Mouse (Mus musculus) left cerebral cortex, adult 18-20 months (tissue): ENCODE data around the gene Tns1. TPM values are rescaled to one million over a fixed set of nuclear protein-coding genes. Genes with fewer than 3 reads are reported as not detected.

Experiments
- DNase-seq, 2 experiments: peaks; one replicate each; pipeline ENCODE4 v3.0.0; 2021 to 2022; ENCODE audit warnings: low spot score in 2 of 2, mixed read lengths in 1 of 2
- total RNA-seq, 2 experiments: library from RNA; stranded (reverse); gene quantifications; 2 replicates each; pipeline ENCODE4 v1.2.3; 2021

The Tns1 gene
- total RNA-seq, 2 experiments from 2014 or later = 36.7 to 39.6 TPM

DNA sequence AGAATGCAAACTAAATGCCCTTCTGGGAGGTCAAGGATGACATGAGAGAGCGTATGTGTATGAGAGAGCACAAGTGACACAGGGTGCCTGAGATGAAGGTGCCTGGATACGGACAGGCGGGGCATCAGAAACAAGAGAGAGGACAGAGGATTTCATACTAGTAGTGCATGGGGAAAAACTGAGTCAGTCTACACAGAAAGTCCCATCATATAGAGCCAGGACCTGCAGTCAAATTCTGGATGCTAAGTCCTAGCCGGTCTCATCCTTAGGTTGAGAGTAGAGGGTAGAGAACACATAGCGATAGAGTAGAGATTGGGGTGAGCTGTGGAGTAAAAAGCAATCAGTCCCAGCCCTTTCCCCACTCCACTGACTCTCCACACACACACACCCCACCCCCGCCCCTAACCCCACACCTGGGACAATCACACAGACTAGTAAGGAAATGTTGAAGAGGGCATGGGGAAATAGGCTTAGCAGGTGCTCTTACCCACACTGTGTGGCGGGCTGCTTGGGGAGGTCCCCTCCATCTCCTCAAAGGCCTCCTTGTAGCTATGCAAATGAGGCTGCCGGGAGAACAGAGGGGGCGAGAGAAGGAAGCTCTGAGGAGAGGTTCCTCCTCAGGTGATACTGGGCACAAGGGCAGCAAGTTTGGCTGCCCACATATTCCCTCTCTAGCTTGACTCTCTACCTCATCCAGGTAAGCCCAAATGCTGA is 183.6 kb downstream of the Tns1 start:
- no peak for DNase-seq

GRCm38 (mm10) chr1:73938597-73938996 is 185.7 kb downstream of the Tns1 start:
- no peak for DNase-seq

DNA sequence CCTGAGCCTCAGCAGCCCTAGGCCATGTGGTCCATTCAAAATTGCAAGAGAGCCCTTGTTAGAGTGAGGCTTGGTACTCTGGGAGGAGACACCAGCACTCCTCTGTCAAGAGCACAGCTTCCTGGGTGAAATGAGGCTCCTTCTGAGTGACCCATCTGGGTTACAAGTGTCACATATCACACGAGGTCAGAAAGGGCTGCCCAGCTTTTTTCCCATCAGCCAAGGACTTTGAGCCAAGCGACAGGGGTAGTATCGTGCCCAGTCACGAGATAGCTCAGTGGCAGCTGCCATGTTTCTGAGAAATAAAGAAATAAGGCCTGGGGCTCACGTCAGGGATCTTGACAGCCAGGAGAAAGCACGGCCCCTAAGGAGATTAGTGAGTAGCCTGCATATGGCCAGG is 186.4 kb downstream of the Tns1 start:
- no peak for DNase-seq

DNA sequence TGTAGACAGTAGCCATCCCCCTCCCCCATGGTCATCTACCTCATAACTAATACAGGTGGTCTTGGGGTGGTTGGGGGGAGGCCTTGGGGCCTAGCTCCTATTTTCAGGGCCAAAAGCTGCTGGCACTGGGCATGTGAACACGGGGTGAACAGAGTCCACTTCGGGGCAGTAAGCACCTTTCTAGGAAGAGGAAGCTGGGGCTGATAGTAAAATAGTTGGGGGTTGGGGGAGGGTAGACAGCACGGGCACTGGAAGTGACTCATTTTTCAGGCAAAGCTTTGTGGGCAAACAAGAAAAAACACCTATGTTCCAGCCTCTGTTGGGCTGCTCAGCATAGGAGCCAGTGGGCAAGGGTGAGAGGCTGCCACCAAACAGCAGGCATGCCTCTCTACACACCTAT is 187.7 kb downstream of the Tns1 start:
- DNase-seq = no peak

- no peak for DNase-seq
Observed at GRCm38 (mm10) chr1:73935442-73936080, 188.7 kb downstream of the Tns1 start.

GRCm38 (mm10) chr1:73933146-73933490 is 191.1 kb downstream of the Tns1 start:
- DNase-seq = peak; percentile 56 to 79

DNA sequence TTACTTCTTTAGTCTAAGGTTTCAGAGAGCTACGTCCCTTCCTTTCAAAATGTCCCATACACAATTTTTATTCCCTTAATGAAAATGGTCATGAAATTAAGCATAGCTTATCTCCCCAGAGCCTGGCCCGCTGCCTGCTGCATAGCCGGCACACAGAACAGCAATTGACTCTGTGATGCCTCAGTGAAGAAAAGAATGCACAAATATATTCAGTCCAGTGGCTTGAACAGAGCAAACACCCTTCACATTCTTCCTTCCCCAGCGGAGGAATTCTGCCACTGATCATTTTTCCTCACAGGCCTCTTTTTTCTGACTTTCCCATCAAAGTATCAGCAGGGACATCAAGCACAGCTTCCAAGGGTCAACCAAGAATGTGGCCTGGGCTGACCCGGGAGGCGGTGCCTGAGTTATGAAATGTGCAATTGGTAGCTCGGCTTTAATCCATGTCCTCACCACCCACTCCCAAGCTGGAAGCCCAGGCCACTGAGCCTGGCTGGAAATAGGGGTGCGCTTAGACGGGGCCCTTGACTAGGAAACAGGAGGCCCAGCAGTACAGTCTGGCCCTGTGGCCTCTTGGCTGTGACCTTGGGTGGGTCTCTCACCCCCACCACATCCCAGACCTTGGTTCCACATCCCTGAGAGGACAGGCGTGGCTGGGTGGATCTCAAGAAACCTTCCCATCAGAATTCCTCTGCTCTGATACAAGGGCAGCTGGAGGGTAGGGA is 191.7 kb downstream of the Tns1 start:
- DNase-seq = no peak

GRCm38 (mm10) chr1:73931851-73932250 is 192.4 kb downstream of the Tns1 start:
- DNase-seq = no peak

DNA sequence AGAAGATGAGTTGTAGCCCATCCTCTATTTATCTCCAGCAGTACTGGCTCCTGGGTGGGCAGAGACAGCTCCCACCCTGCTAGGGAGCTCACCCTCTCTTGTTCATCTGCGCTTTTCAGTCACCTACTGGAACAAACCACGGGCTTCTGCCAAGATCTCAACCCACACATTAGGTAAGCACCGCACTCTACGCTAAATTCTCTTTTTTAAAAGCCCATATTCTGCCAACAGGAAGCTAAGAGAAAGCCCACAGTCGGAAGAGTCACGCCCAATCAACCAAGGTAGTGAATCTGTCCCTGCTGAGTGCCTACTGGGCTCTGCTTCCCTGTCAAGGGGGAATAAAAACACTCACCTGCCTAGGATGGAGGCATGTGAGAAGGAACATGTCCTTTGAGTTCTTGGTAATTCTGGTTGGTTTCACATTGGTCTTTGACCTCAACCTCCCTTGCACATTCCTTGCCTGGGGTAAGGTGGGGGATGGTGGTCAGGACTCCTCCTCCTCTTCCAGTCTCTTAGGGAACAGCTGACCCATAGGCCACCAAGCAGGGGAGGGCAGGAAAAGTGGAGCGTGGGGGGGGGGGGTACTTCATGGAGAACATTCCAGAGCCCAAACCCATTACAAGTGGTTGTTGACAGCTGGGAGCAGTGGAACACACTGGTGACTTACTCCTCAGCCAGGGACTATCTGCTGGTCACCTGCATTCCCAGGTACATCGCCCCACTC is 193.7 kb downstream of the Tns1 start:
- no peak for DNase-seq

DNA sequence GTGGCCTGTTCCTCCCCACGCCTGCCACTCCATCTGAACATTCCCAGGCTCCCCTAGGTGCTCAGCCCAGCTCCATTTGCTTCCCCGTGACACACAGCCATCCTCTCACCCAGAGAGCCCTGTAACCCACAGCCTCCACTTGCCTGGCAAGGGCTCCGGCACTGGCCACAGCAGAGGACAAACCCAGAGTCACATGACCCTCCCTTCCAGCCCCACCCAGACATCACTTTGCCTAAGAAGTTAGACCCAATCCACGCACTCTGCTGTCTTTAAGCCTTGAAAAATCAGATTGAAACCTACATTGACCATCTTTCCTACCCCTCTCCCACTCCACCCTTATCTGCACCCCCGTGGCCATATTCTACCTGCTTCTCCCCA is 194.3 kb downstream of the Tns1 start:
- no peak for DNase-seq

GRCm38 (mm10) chr1:73929211-73929951 is 194.9 kb downstream of the Tns1 start:
- DNase-seq = no peak

- DNase-seq = no peak
Observed at GRCm38 (mm10) chr1:73928385-73928784, 195.9 kb downstream of the Tns1 start.

DNA sequence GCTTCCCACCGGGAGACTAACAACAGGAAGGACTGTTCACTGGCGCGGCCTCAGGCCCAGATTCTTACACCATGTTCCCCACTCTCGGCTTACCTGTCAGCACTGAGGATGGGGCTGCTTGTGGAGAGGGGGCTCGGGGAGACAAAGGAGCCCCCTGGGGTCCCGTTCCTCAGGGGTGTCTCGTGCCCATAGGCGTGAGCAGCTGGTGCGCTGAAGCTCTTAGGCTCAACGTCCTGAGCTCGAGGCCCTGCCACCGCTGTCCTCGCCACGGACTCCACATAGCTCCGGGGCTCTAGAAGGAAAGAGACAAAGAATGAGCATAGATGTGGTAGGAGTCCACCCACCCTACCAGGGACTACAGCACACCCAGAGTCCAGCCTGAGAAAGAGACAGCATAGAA is 196.4 kb downstream of the Tns1 start:
- no peak for DNase-seq

GRCm38 (mm10) chr1:73926279-73926678 is 198.0 kb downstream of the Tns1 start:
- DNase-seq = no peak

GRCm38 (mm10) chr1:73924871-73925610 is 199.2 kb downstream of the Tns1 start:
- no peak for DNase-seq

GRCm38 (mm10) chr1:73924210-73924609 is 200.0 kb downstream of the Tns1 start:
- no peak for DNase-seq

- DNase-seq = no peak
Observed at GRCm38 (mm10) chr1:73923185-73923584, 201.1 kb downstream of the Tns1 start.

- DNase-seq = no peak
Observed at GRCm38 (mm10) chr1:73920701-73921100, 203.5 kb downstream of the Tns1 start.

DNA sequence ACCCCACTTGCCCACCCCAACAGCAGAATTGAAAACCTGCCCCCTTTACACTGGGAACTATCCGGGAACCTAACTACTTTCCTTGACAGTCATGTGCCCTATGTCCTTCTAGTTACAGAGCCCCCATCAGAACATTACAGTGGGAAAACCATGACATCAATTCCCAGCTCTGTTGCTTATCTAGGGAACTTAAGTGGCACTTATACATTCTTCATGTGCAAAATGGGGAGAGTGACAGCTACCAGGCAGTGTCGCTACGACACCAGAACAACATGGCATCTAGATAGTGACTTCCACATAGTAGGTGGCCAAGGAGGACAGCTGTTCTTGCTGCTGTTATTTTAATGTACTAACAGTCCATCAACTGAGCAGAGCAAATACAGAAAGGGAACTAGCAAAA is 204.3 kb downstream of the Tns1 start:
- no peak for DNase-seq

DNA sequence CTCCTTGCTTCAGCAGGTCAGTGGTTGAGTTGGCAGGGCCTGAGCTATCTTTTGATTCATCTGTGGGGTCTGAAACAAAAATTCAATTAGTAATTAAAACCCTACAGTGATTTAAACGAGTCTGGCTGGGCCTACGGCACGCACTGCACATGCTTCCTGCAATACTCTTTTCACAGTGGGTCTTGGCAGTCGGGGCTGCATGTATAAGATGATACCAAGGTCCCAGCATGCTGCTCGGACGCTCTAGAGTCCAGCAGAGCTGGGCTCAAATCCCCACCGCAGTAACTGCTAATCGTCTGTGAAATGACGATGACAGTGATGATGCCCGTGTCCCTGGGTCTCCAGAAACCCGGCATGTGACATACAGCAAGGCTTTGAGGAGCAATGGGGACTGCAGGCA is 206.2 kb downstream of the Tns1 start:
- DNase-seq = no peak
